Mouse (Mus musculus) forebrain, postnatal 0 days (tissue): ENCODE results near the gene Zfp683. TPM values are rescaled to one million over a fixed set of nuclear protein-coding genes. Genes with fewer than 3 reads are reported as not detected.
A peak's percentile ranks its signal among the peaks of the same experiment; 100 is the strongest.

ENCODE experiments used
- ATAC-seq: fragments of 200-750 bp; cut with Nextera tagmentation; 2 replicates; pipeline ENCODE4 v1.8.0; 2017; ENCODE audit warnings: mild to moderate bottlenecking, moderate library complexity
- DNase-seq: peaks from one replicate; pipeline ENCODE4 v3.0.0-alpha.2; 2015
- H3K27ac ChIP-seq: fragments of 300-500 bp; sonication (generic); 2 replicates; pipeline ENCODE4 v1.5.1; 2014; ENCODE audit warnings: low read depth, mild to moderate bottlenecking, antibody characterized with exemption, low read length, moderate library complexity, mixed read lengths
- H3K27me3 ChIP-seq: fragments of 300-500 bp; sonication (generic); 2 replicates; pipeline ENCODE4 v1.6.1; 2014; ENCODE audit warnings: mild to moderate bottlenecking, low read length, mixed read lengths; ENCODE audit not compliant: insufficient read depth
- H3K36me3 ChIP-seq: fragments of 300-500 bp; sonication (generic); 2 replicates; pipeline ENCODE4 v1.6.1; 2014; ENCODE audit warnings: mild to moderate bottlenecking, moderate library complexity; ENCODE audit not compliant: insufficient read depth
- H3K4me1 ChIP-seq: fragments of 300-500 bp; sonication (generic); 2 replicates; pipeline ENCODE4 v1.6.1; 2014; ENCODE audit warnings: antibody characterized with exemption; ENCODE audit not compliant: insufficient read depth
- H3K4me2 ChIP-seq: fragments of 300-500 bp; sonication (generic); 2 replicates; pipeline ENCODE4 v1.6.1; 2014; ENCODE audit warnings: low read depth, mild to moderate bottlenecking, moderate library complexity
- H3K4me3 ChIP-seq: fragments of 300-500 bp; sonication (generic); 2 replicates; pipeline ENCODE4 v1.5.1; 2014; ENCODE audit warnings: low read depth, low read length, mixed read lengths
- H3K9ac ChIP-seq: fragments of 300-500 bp; sonication (generic); 2 replicates; pipeline ENCODE4 v1.6.1; 2014; ENCODE audit warnings: mild to moderate bottlenecking
- H3K9me3 ChIP-seq: fragments of 300-500 bp; sonication (generic); 2 replicates; pipeline ENCODE4 v1.6.1; 2016; ENCODE audit warnings: low read length
- CTCF ChIP-seq: sonication (generic); IDR thresholded peaks from 2 replicates; pipeline ENCODE4 v1.5.1; 2016; ENCODE audit warnings: antibody characterized with exemption, control low read depth, low read depth
- WGBS: fragments of 180-500 bp; shearing (Covaris S2); extraction: QIAGEN DNeasy Blood & Tissue Kit; methylation state at CpG from one replicate; pipeline ENCODE4 v1.1.7; 2014; 5-methylcytosine and 5-hydroxymethylcytosine counted together
- polyA plus RNA-seq: library from polyadenylated mRNA; unstranded; fragments of >200 nt; fragmentation: Nextera tagmentation; extraction: Ambion mirVana; gene quantifications from 2 replicates; pipeline ENCODE4 v1.2.1, GENCODE M21; 2015
- total RNA-seq: library from RNA; depleted of rRNA; stranded (reverse); fragments of >200 nt; gene quantifications from 2 replicates; pipeline ENCODE4 v1.2.3, GENCODE M21; 2014; rRNA removed

The Zfp683 gene
- total and polyA plus RNA-seq, 2 experiments from 2014 or later: not detected

- H3K27me3 ChIP-seq: no peaks in the 10 kb centered on the region
- H3K4me3 ChIP-seq: no peak overlapping the region
- no peaks in the 10 kb centered on the region for H3K36me3 ChIP-seq
- H3K4me2 ChIP-seq: no peak overlapping the region
- H3K4me1 ChIP-seq: no peaks in the 10 kb centered on the region; the same call in 1 of the 2 replicates
- 87% methylated on average over 4 of the region's 4 CpGs for WGBS
- H3K9ac ChIP-seq: no peak overlapping the region
- no peak overlapping the region for H3K27ac ChIP-seq
- H3K9me3 ChIP-seq: no peaks in the 10 kb centered on the region
- ATAC-seq (no peak), DNase-seq (no peak)
- TF ChIP-seq CTCF: no peak
Observed at GRCm38 (mm10) chr4:134100245-134100644, 46.6 kb downstream of the Zfp683 start.

- H3K4me1 ChIP-seq: no peaks in the 10 kb centered on the region; the same call in 1 of the 2 replicates
- peak; percentile 94 for DNase-seq
- no peaks in the 10 kb centered on the region for H3K27me3 ChIP-seq
- ATAC-seq: peak; percentile 100
- no peaks in the 10 kb centered on the region for H3K9me3 ChIP-seq
- no peak within 1 kb of the TSS for H3K27ac ChIP-seq
- H3K4me2 ChIP-seq: peak within 1 kb of the TSS; percentile 74
- 18% methylated on average over 34 of the region's 34 CpGs for WGBS
- H3K4me3 ChIP-seq: peak within 1 kb of the TSS; percentile 79
- TF ChIP-seq CTCF: no peak
- peak within 1 kb of the TSS; percentile 57 for H3K9ac ChIP-seq
- no peaks in the 10 kb centered on the region for H3K36me3 ChIP-seq
Observed at GRCm38 (mm10) chr4:134101979-134102741, 48.5 kb downstream of the Zfp683 start, which contains the start of gene Ubxn11. Ubxn11 (plus strand) TSS chr4:134102570.

GRCm38 (mm10) chr4:134102742-134103119 lies 49.1 kb downstream of the Zfp683 start:
- Histone ChIP-seq H3K27me3 (no peaks in the 10 kb centered on the region), H3K27ac (no peak overlapping the region), H3K4me2 (peak overlapping the region; percentile 74), H3K9me3 (no peaks in the 10 kb centered on the region), H3K4me1 (no peaks in the 10 kb centered on the region; the same call in 1 of the 2 replicates), H3K4me3 (peak overlapping the region; percentile 79), H3K9ac (peak overlapping the region; percentile 57), H3K36me3 (no peaks in the 10 kb centered on the region)
- WGBS: 6% methylated on average over 21 of the region's 21 CpGs
- peak; percentile 56 for ATAC-seq
- TF ChIP-seq CTCF: no peak
- no peak for DNase-seq

DNA sequence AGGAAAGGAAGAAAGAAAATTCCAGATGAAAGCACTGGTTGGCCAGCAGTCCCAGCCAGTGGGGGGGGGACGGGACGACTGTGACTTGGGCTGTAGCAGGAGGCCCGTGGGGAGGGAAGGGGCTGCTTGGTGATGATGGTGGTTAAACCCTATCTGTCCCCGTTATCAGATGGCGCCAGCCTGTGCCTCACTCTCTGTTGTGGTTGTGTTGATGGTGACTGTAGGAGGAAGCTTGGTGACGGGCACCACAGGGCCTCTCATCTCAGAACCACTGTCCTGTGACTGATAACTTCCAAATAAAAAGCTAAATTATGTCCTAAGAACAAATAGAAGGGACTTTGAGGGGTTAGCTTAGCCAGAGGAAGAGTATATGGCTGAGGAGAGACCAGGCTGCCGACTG lies 52.5 kb downstream of the Zfp683 start:
- Histone ChIP-seq H3K27ac (no peak overlapping the region), H3K9me3 (no peaks in the 10 kb centered on the region), H3K27me3 (no peaks in the 10 kb centered on the region), H3K4me1 (no peaks in the 10 kb centered on the region; the same call in 1 of the 2 replicates), H3K4me3 (no peak overlapping the region), H3K4me2 (no peak overlapping the region), H3K36me3 (no peaks in the 10 kb centered on the region), H3K9ac (no peak overlapping the region)
- 84% methylated on average over 7 of the region's 7 CpGs for WGBS
- no peak for DNase-seq
- TF ChIP-seq CTCF: no peak
- ATAC-seq: no peak

DNA sequence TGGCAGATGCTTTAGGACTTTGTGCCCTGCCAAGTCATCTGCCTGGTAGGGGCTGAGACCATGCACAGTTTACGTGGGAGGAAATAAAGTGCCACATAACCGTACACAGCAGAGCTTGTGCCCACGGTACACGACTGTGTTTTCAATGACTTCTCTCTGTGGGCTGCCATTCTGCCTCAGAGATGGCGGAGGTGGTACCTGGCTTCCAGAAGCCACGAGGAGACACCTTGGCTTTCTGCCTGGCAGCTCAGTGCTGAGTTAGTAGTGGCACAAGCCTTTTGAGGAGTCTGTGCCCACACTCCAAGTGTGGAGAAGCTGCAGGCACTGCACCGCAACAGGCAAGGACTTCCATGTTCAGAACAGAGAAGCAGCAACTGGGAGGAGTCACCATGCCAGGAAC lies 54.1 kb downstream of the Zfp683 start:
- no peak for ATAC-seq
- H3K4me3 ChIP-seq: no peak overlapping the region

GRCm38 (mm10) chr4:134108196-134108595 lies 54.6 kb downstream of the Zfp683 start:
- DNase-seq: no peak
- Histone ChIP-seq H3K27ac (no peak overlapping the region), H3K36me3 (no peaks in the 10 kb centered on the region), H3K27me3 (no peaks in the 10 kb centered on the region), H3K9ac (no peak overlapping the region), H3K4me1 (no peaks in the 10 kb centered on the region), H3K9me3 (no peaks in the 10 kb centered on the region), H3K4me2 (no peak overlapping the region), H3K4me3 (no peak overlapping the region)
- 68% methylated on average over 5 of the region's 5 CpGs for WGBS
- TF ChIP-seq CTCF: no peak
- no peak for ATAC-seq

More for the DNA sequence above, 54.1 kb downstream of the Zfp683 start:
- H3K27ac ChIP-seq: no peak overlapping the region
- no peak for DNase-seq
- no peaks in the 10 kb centered on the region for H3K9me3 ChIP-seq
- no peak overlapping the region for H3K4me2 ChIP-seq
- H3K9ac ChIP-seq: no peak overlapping the region
- no peak for TF ChIP-seq CTCF
- no peaks in the 10 kb centered on the region for H3K27me3 ChIP-seq
- 81% methylated on average over 7 of the region's 7 CpGs for WGBS
- H3K36me3 ChIP-seq: no peaks in the 10 kb centered on the region
- no peaks in the 10 kb centered on the region; the same call in 1 of the 2 replicates for H3K4me1 ChIP-seq

Other genes with a start within 250 kb of the Zfp683 start
- 21.2 and 21.4 TPM in 2 replicates for gene Rps6ka1, start 166.0 kb upstream of the Zfp683 start, total RNA-seq
- gene Rps6ka1, start 166.0 kb upstream of the Zfp683 start, polyA plus RNA-seq: 14.3 and 19.4 TPM in 2 replicates
- 377 and 408 TPM in 2 replicates for gene Hmgn2, start 85.2 kb upstream of the Zfp683 start, total RNA-seq
- gene Hmgn2, start 85.2 kb upstream of the Zfp683 start, polyA plus RNA-seq: 1,226 and 1,340 TPM in 2 replicates
- 40.2 and 42.0 TPM in 2 replicates for gene Dhdds, start 52.9 kb upstream of the Zfp683 start, total RNA-seq
- gene Dhdds, start 52.9 kb upstream of the Zfp683 start, polyA plus RNA-seq: 39.8 and 43.5 TPM in 2 replicates
- gene Lin28a, start 35.0 kb upstream of the Zfp683 start, total RNA-seq: 0.05 TPM in 1 of 2 replicates, not detected in the other
- not detected in 2 replicates for gene Lin28a, start 35.0 kb upstream of the Zfp683 start, polyA plus RNA-seq
- 3.4 and 11.8 TPM in 2 replicates for gene Crybg2, start 7.0 kb downstream of the Zfp683 start, total RNA-seq
- gene Crybg2, start 7.0 kb downstream of the Zfp683 start, polyA plus RNA-seq: 3.7 and 4.5 TPM in 2 replicates
- gene Cd52, start 41.2 kb downstream of the Zfp683 start, total RNA-seq: 1.2 and 2.0 TPM in 2 replicates
- 4.1 and 4.6 TPM in 2 replicates for gene Cd52, start 41.2 kb downstream of the Zfp683 start, polyA plus RNA-seq
- 5.5 and 13.7 TPM in 2 replicates for gene Ubxn11, start 48.7 kb downstream of the Zfp683 start, total RNA-seq
- 11.0 and 14.3 TPM in 2 replicates for gene Ubxn11, start 48.7 kb downstream of the Zfp683 start, polyA plus RNA-seq
- 124 and 162 TPM in 2 replicates for gene Sh3bgrl3, start 75.0 kb downstream of the Zfp683 start, total RNA-seq
- gene Sh3bgrl3, start 75.0 kb downstream of the Zfp683 start, polyA plus RNA-seq: 554 and 579 TPM in 2 replicates
- gene Cep85, start 133.3 kb downstream of the Zfp683 start, total RNA-seq: 11.0 and 14.0 TPM in 2 replicates
- 11.8 and 13.5 TPM in 2 replicates for gene Cep85, start 133.3 kb downstream of the Zfp683 start, polyA plus RNA-seq
- gene Gm7534, start 149.2 kb downstream of the Zfp683 start, total RNA-seq: not detected in 2 replicates
- not detected in 2 replicates for gene Gm7534, start 149.2 kb downstream of the Zfp683 start, polyA plus RNA-seq
- not detected in 2 replicates for gene Catsper4, start 173.5 kb downstream of the Zfp683 start, total RNA-seq
- gene Catsper4, start 173.5 kb downstream of the Zfp683 start, polyA plus RNA-seq: not detected in 2 replicates
- gene Cnksr1, start 184.6 kb downstream of the Zfp683 start, total RNA-seq: 0.08 TPM in 1 of 2 replicates, not detected in the other
- gene Cnksr1, start 184.6 kb downstream of the Zfp683 start, polyA plus RNA-seq: 0.18 TPM in 1 of 2 replicates, not detected in the other
- 0.43 TPM in 1 of 2 replicates, not detected in the other for gene E130218I03Rik, start 189.8 kb downstream of the Zfp683 start, total RNA-seq
- gene E130218I03Rik, start 189.8 kb downstream of the Zfp683 start, polyA plus RNA-seq: 0.11 and 0.33 TPM in 2 replicates
- gene Zfp593, start 191.8 kb downstream of the Zfp683 start, total RNA-seq: 11.6 and 12.7 TPM in 2 replicates
- 13.8 and 15.0 TPM in 2 replicates for gene Zfp593, start 191.8 kb downstream of the Zfp683 start, polyA plus RNA-seq
- gene Gm30191, start 193.1 kb downstream of the Zfp683 start, total RNA-seq: not detected in 2 replicates
- 0.25 TPM in 1 of 2 replicates, not detected in the other for gene Gm30191, start 193.1 kb downstream of the Zfp683 start, polyA plus RNA-seq
- gene Grrp1, start 200.3 kb downstream of the Zfp683 start, total RNA-seq: 14.2 and 18.3 TPM in 2 replicates
- 18.3 and 20.0 TPM in 2 replicates for gene Grrp1, start 200.3 kb downstream of the Zfp683 start, polyA plus RNA-seq
- 42.2 and 43.8 TPM in 2 replicates for gene Pdik1l, start 234.1 kb downstream of the Zfp683 start, total RNA-seq
- gene Pdik1l, start 234.1 kb downstream of the Zfp683 start, polyA plus RNA-seq: 21.7 and 28.9 TPM in 2 replicates